ENCODE assay signal across 8 mouse cellular contexts in the genomic region with DNA sequence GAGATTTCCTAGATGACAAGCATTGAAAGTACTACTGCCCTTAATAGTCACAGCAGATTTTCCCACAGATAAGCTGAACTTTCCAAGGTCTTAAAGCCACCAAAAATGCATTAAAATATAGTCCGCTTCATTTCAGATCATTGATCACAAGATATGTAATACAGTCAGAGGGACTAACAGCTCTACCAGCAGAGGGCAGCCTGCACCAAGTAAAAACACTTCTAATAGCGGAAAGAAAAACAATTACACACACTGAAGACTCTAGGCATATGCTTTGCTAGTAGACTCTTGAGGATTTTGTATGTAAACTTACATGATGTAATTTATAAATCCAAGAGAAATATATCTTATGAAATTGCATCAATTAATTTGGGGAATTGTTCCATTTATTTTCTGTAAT. TPM values are rescaled to one million over a fixed set of nuclear protein-coding genes. Genes with fewer than 3 reads are reported as not detected.
A peak's percentile ranks its signal among the peaks of the same experiment; 100 is the strongest.
DNase-seq lines count a peak whose midpoint lies in the region; ATAC-seq lines count a peak whose summit lies in the region.

No protein-coding gene starts in this region.

- DNase-seq in forebrain, embryonic 14.5 days (ENCODE audit: low spot score), result peak; percentile 58
- no peak for DNase-seq in forebrain, embryonic 11.5 days (ENCODE audit: low spot score)
- peak; percentile 79 for DNase-seq in testis, postnatal 10 days (ENCODE audit: low spot score)
- DNase-seq in testis, postnatal 14 days (ENCODE audit: low spot score), result no peak
- peak; percentile 30 to 35 for DNase-seq in cerebellum, postnatal 36 days
- peak; percentile 15 to 60 for DNase-seq in kidney, adult 8-10 months
- peak; percentile 53 for DNase-seq in lung, postnatal 14 days

- no peak overlapping the region for H3K9ac ChIP-seq in forebrain, embryonic 14.5 days (ENCODE audit: low read length)
- no peak overlapping the region for H3K9ac ChIP-seq in forebrain, embryonic 11.5 days (ENCODE audit: low read length)

- 63% methylated on average over 2 of the region's 2 CpGs for WGBS in forebrain, embryonic 14.5 days
- 77% methylated on average over 2 of the region's 2 CpGs for WGBS in forebrain, embryonic 11.5 days

- peaks cover 63% of the 10 kb centered on the region for H3K36me3 ChIP-seq in forebrain, embryonic 14.5 days (ENCODE audit: control insufficient read depth, insufficient read depth, low read length)
- peaks cover 5% of the 10 kb centered on the region for H3K36me3 ChIP-seq in forebrain, embryonic 11.5 days (ENCODE audit: control insufficient read depth, insufficient read depth, low read length)

- no peak overlapping the region for H3K4me2 ChIP-seq in forebrain, embryonic 14.5 days (ENCODE audit: low read length)
- no peak overlapping the region for H3K4me2 ChIP-seq in forebrain, embryonic 11.5 days (ENCODE audit: low read depth, low read length, severe bottlenecking)

- H3K4me1 ChIP-seq in forebrain, embryonic 14.5 days (ENCODE audit: control insufficient read depth, insufficient read depth, low read length), result no peaks in the 10 kb centered on the region
- no peaks in the 10 kb centered on the region for H3K4me1 ChIP-seq in forebrain, embryonic 11.5 days (replicated peaks; ENCODE audit: control insufficient read depth, insufficient read depth, low read length)

- H3K9me3 ChIP-seq in forebrain, embryonic 14.5 days (replicated peaks; ENCODE audit: control insufficient read depth, low read length), result no peaks in the 10 kb centered on the region
- no peaks in the 10 kb centered on the region for H3K9me3 ChIP-seq in forebrain, embryonic 11.5 days (ENCODE audit: control insufficient read depth, low read length)

- H3K27me3 ChIP-seq in forebrain, embryonic 14.5 days (replicated peaks; ENCODE audit: control insufficient read depth, insufficient read depth, low read length), result no peaks in the 10 kb centered on the region
- H3K27me3 ChIP-seq in forebrain, embryonic 11.5 days (ENCODE audit: control insufficient read depth, insufficient read depth, low read length), result no peaks in the 10 kb centered on the region

- no peak overlapping the region for H3K4me3 ChIP-seq in forebrain, embryonic 14.5 days (ENCODE audit: low read depth, low read length)
- no peak overlapping the region for H3K4me3 ChIP-seq in forebrain, embryonic 11.5 days (ENCODE audit: low read depth, low read length)

- no peak for ATAC-seq in forebrain, embryonic 14.5 days
- no peak for ATAC-seq in forebrain, embryonic 11.5 days (replicated peaks; ENCODE audit: low FRiP score)
- no peak for ATAC-seq in megakaryocyte, adult 5-6 weeks (ENCODE audit: poor library complexity, severe bottlenecking)

- H3K27ac ChIP-seq in forebrain, embryonic 14.5 days (ENCODE audit: low read depth, low read length), result no peak overlapping the region
- no peak overlapping the region for H3K27ac ChIP-seq in forebrain, embryonic 11.5 days (ENCODE audit: low read depth, low read length)

RNA-seq across cellular contexts. Expression of gene Cnot9, which starts 45.6 kb away (rescaled TPM):
- 63.2 and 66.1 TPM in 2 replicates for polyA plus RNA-seq in forebrain, embryonic 14.5 days (2014; fragmentation: Nextera tagmentation; extraction: Ambion mirVana)
- 98.2 and 99.2 TPM in 2 replicates for polyA plus RNA-seq in forebrain, embryonic 11.5 days (2014; fragmentation: Nextera tagmentation; extraction: Ambion mirVana)
- total RNA-seq in megakaryocyte, adult 5-6 weeks (2015), result 36.8 and 40.0 TPM in 2 replicates
- total RNA-seq in megakaryocyte, adult 5-6 weeks (2017), result 58.0 and 71.2 TPM in 2 replicates

RNA-seq across cellular contexts. Expression of gene Vil1, which starts 51.1 kb away (rescaled TPM):
- 0.14 and 0.33 TPM in 2 replicates for polyA plus RNA-seq in forebrain, embryonic 14.5 days (2014; fragmentation: Nextera tagmentation; extraction: Ambion mirVana)
- 0.13 and 0.21 TPM in 2 replicates for polyA plus RNA-seq in forebrain, embryonic 11.5 days (2014; fragmentation: Nextera tagmentation; extraction: Ambion mirVana)
- not detected in 2 replicates for total RNA-seq in megakaryocyte, adult 5-6 weeks (2015)
- total RNA-seq in megakaryocyte, adult 5-6 weeks (2017), result not detected in 2 replicates

Comparison
In these comparisons a context has a peak if more than half of its experiments do, and no peak if none do; other contexts are left out.
1. DNase-seq: peak in forebrain, embryonic 14.5 days (single experiment), testis, postnatal 10 days (single experiment), cerebellum, postnatal 36 days (2 of 2), kidney, adult 8-10 months (2 of 2) and lung, postnatal 14 days (single experiment); none in forebrain, embryonic 11.5 days (single experiment) and testis, postnatal 14 days (single experiment).